Mouse (Mus musculus): Measurements from ENCODE around the gene Rnaseh2b. TPM values are rescaled to one million over a fixed set of nuclear protein-coding genes. Genes with fewer than 3 reads are reported as not detected.

The Rnaseh2b gene
- polyA plus RNA-seq, 1 experiment from 2014 or later, result 60.5 TPM

- Histone ChIP-seq H3K4me2 (ENCODE audit: low read depth, low read length) (no peak overlapping the region), H3K4me3 (ENCODE audit: low read length) (no peak overlapping the region), H3K9me3 (ENCODE audit: control insufficient read depth, low read length) (no peaks in the 10 kb centered on the region), H3K27me3 (ENCODE audit: control insufficient read depth, insufficient read depth, low read depth, low read length) (no peaks in the 10 kb centered on the region), H3K36me3 (ENCODE audit: control insufficient read depth, insufficient read depth, low read length) (no peaks in the 10 kb centered on the region; the same call in none of the 2 replicates), H3K27ac (ENCODE audit: low read length) (peak overlapping the region; percentile 5), H3K4me1 (replicated peaks; ENCODE audit: control insufficient read depth, insufficient read depth, low read length) (peaks cover 28% of the 10 kb centered on the region), H3K9ac (ENCODE audit: low read length) (no peak overlapping the region)
- WGBS, result 28% methylated on average over 6 of the region's 6 CpGs
- peak; percentile 46; the same call in 1 of the 2 replicates for ATAC-seq (ENCODE audit: low read depth)
Measured at GRCm38 (mm10) chr14:62370819-62371218, 78.4 kb downstream of the Rnaseh2b start.

DNA sequence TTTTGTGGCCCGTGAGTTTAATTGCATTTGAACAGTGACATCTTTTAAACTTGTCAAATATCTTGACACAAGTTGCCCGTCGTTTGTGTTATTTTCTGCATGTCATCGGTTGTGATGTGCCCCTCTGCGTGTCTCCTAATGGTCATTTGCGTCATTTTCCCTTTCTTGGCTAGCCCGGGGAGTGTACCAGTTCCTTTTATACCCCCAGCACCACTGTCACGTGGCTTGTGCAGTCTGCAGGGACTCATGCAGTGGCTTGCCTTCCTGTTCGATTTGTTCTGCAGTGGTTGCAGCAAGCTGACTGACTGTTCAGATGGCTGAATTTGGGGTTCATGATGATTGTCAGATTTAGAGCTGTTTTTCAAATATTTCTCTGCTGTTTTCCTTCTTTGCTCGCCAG lies 81.6 kb downstream of the Rnaseh2b start:
- peaks cover 2% of the 10 kb centered on the region for H3K36me3 ChIP-seq (ENCODE audit: control insufficient read depth, insufficient read depth, low read length)
- WGBS, result 47% methylated on average over 10 of the region's 10 CpGs
- no peak overlapping the region for H3K27ac ChIP-seq (ENCODE audit: low read length)
- ATAC-seq (ENCODE audit: low read depth), result no peak
- peaks cover 40% of the 10 kb centered on the region for H3K4me1 ChIP-seq (replicated peaks; ENCODE audit: control insufficient read depth, insufficient read depth, low read length)
- H3K9ac ChIP-seq (ENCODE audit: low read length), result no peak overlapping the region
- H3K9me3 ChIP-seq (ENCODE audit: control insufficient read depth, low read length), result no peaks in the 10 kb centered on the region
- no peaks in the 10 kb centered on the region for H3K27me3 ChIP-seq (ENCODE audit: control insufficient read depth, insufficient read depth, low read depth, low read length)
- no peak overlapping the region for H3K4me3 ChIP-seq (ENCODE audit: low read length)
- H3K4me2 ChIP-seq (ENCODE audit: low read depth, low read length), result no peak overlapping the region

GRCm38 (mm10) chr14:62375694-62376093 lies 83.3 kb downstream of the Rnaseh2b start:
- peak; percentile 84 for ATAC-seq (ENCODE audit: low read depth)
- H3K36me3 ChIP-seq (ENCODE audit: control insufficient read depth, insufficient read depth, low read length), result peaks cover 2% of the 10 kb centered on the region
- peaks cover 35% of the 10 kb centered on the region for H3K4me1 ChIP-seq (replicated peaks; ENCODE audit: control insufficient read depth, insufficient read depth, low read length)
- peak overlapping the region; percentile 85 for H3K27ac ChIP-seq (ENCODE audit: low read length)
- H3K27me3 ChIP-seq (ENCODE audit: control insufficient read depth, insufficient read depth, low read depth, low read length), result no peaks in the 10 kb centered on the region
- no peak overlapping the region for H3K9ac ChIP-seq (ENCODE audit: low read length)
- no peak overlapping the region for H3K4me3 ChIP-seq (ENCODE audit: low read length)
- no peak overlapping the region for H3K4me2 ChIP-seq (ENCODE audit: low read depth, low read length)
- H3K9me3 ChIP-seq (ENCODE audit: control insufficient read depth, low read length), result no peaks in the 10 kb centered on the region

DNA sequence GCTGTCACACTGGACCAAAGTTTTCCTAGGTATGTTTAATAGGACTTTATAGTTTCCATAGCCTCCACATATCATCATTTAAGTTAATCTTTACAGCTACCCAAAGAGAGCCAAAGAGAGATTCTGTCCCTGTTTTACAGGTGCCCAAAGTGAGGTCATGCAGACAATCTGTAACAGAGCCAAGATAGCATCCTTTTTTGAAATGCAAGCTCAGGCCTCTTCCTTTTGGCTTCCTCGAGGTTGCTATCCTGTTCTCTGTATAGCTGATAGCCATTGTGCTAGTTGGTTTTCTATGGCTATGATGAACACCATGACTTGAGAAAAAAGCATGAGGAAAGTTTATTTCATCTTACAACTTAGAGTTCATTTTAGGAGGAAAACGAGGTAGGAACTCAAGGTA lies 83.7 kb downstream of the Rnaseh2b start:
- Histone ChIP-seq H3K9me3 (ENCODE audit: control insufficient read depth, low read length) (no peaks in the 10 kb centered on the region), H3K4me3 (ENCODE audit: low read length) (no peak overlapping the region), H3K4me1 (replicated peaks; ENCODE audit: control insufficient read depth, insufficient read depth, low read length) (peaks cover 31% of the 10 kb centered on the region), H3K36me3 (ENCODE audit: control insufficient read depth, insufficient read depth, low read length) (peaks cover 2% of the 10 kb centered on the region), H3K27ac (ENCODE audit: low read length) (peak overlapping the region; percentile 85), H3K27me3 (ENCODE audit: control insufficient read depth, insufficient read depth, low read depth, low read length) (no peaks in the 10 kb centered on the region), H3K9ac (ENCODE audit: low read length) (no peak overlapping the region), H3K4me2 (ENCODE audit: low read depth, low read length) (no peak overlapping the region)
- 65% methylated on average over 2 of the region's 2 CpGs for WGBS
- ATAC-seq (ENCODE audit: low read depth), result no peak

- Histone ChIP-seq H3K4me2 (ENCODE audit: low read depth, low read length) (no peak overlapping the region), H3K9ac (ENCODE audit: low read length) (no peak overlapping the region), H3K4me1 (replicated peaks; ENCODE audit: control insufficient read depth, insufficient read depth, low read length) (peaks cover 23% of the 10 kb centered on the region), H3K27ac (ENCODE audit: low read length) (no peak overlapping the region), H3K36me3 (ENCODE audit: control insufficient read depth, insufficient read depth, low read length) (0 out of 2 replicates have a peak, but pooled peaks cover 2% of the 10 kb centered on the region), H3K4me3 (ENCODE audit: low read length) (no peak overlapping the region), H3K9me3 (ENCODE audit: control insufficient read depth, low read length) (no peaks in the 10 kb centered on the region), H3K27me3 (ENCODE audit: control insufficient read depth, insufficient read depth, low read depth, low read length) (no peaks in the 10 kb centered on the region)
- WGBS, result 85% methylated on average over 2 of the region's 2 CpGs
- ATAC-seq (ENCODE audit: low read depth), result no peak
Measured at GRCm38 (mm10) chr14:62379391-62379790, 87.0 kb downstream of the Rnaseh2b start.

- no peak overlapping the region for H3K4me3 ChIP-seq (ENCODE audit: low read length)
Measured at GRCm38 (mm10) chr14:62380606-62381005, 88.2 kb downstream of the Rnaseh2b start.

GRCm38 (mm10) chr14:62383109-62383508 lies 90.7 kb downstream of the Rnaseh2b start:
- Histone ChIP-seq H3K36me3 (ENCODE audit: control insufficient read depth, insufficient read depth, low read length) (no peaks in the 10 kb centered on the region), H3K9ac (ENCODE audit: low read length) (no peak overlapping the region), H3K27me3 (ENCODE audit: control insufficient read depth, insufficient read depth, low read depth, low read length) (no peaks in the 10 kb centered on the region), H3K4me2 (ENCODE audit: low read depth, low read length) (no peak overlapping the region), H3K4me3 (ENCODE audit: low read length) (no peak overlapping the region), H3K4me1 (replicated peaks; ENCODE audit: control insufficient read depth, insufficient read depth, low read length) (peaks cover 1% of the 10 kb centered on the region), H3K9me3 (ENCODE audit: control insufficient read depth, low read length) (no peaks in the 10 kb centered on the region), H3K27ac (ENCODE audit: low read length) (no peak overlapping the region)
- no peak for ATAC-seq (ENCODE audit: low read depth)
- WGBS, result 84% methylated on average over 3 of the region's 3 CpGs

More at GRCm38 (mm10) chr14:62380606-62381005, 88.2 kb downstream of the Rnaseh2b start:
- Histone ChIP-seq H3K27ac (ENCODE audit: low read length) (no peak overlapping the region), H3K9ac (ENCODE audit: low read length) (no peak overlapping the region), H3K4me1 (replicated peaks; ENCODE audit: control insufficient read depth, insufficient read depth, low read length) (peaks cover 15% of the 10 kb centered on the region), H3K4me2 (ENCODE audit: low read depth, low read length) (no peak overlapping the region), H3K36me3 (ENCODE audit: control insufficient read depth, insufficient read depth, low read length) (0 out of 2 replicates have a peak, but pooled peaks cover 2% of the 10 kb centered on the region), H3K27me3 (ENCODE audit: control insufficient read depth, insufficient read depth, low read depth, low read length) (no peaks in the 10 kb centered on the region), H3K9me3 (ENCODE audit: control insufficient read depth, low read length) (no peaks in the 10 kb centered on the region)
- 76% methylated on average over 6 of the region's 6 CpGs for WGBS
- ATAC-seq (ENCODE audit: low read depth), result no peak

DNA sequence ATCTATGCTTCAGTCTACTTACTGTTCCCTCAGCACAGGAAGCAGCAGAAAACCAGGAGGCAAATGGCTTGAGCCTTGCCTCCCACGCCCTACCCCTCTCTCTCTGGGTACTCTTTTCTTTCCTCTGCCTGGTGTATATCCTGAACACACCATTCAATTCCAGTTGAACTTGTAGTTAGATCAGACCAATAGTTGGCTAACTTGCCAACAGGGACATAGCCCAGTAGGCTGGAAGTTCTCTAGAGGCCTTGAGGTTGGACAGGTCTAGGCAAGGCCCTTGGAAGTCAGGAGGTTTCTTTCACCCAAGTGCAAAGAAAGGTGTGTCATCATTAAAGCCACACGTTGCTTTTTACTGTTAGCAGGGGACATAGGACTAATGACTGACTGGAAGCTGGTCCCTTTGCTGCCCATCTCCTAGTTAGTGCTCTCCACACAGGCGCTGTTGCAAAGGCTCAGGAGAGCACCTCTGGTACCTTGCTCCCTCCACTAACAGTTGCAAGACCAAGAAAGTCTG lies 91.5 kb downstream of the Rnaseh2b start:
- Histone ChIP-seq H3K4me3 (ENCODE audit: low read length) (no peak overlapping the region), H3K36me3 (ENCODE audit: control insufficient read depth, insufficient read depth, low read length) (no peaks in the 10 kb centered on the region), H3K27ac (ENCODE audit: low read length) (no peak overlapping the region), H3K4me1 (replicated peaks; ENCODE audit: control insufficient read depth, insufficient read depth, low read length) (no peaks in the 10 kb centered on the region), H3K27me3 (ENCODE audit: control insufficient read depth, insufficient read depth, low read depth, low read length) (no peaks in the 10 kb centered on the region), H3K9me3 (ENCODE audit: control insufficient read depth, low read length) (no peaks in the 10 kb centered on the region), H3K4me2 (ENCODE audit: low read depth, low read length) (no peak overlapping the region), H3K9ac (ENCODE audit: low read length) (no peak overlapping the region)
- WGBS, result 93% methylated on average over 3 of the region's 3 CpGs
- ATAC-seq (ENCODE audit: low read depth), result no peak

- ATAC-seq (ENCODE audit: low read depth), result no peak; the same call in 1 of the 2 replicates
- no peak overlapping the region for H3K27ac ChIP-seq (ENCODE audit: low read length)
Measured at GRCm38 (mm10) chr14:62389064-62389728, 96.8 kb downstream of the Rnaseh2b start.

More at GRCm38 (mm10) chr14:62389064-62389728, 96.8 kb downstream of the Rnaseh2b start:
- 61% methylated on average over 6 of the region's 6 CpGs for WGBS
- Histone ChIP-seq H3K27me3 (ENCODE audit: control insufficient read depth, insufficient read depth, low read depth, low read length) (no peaks in the 10 kb centered on the region), H3K36me3 (ENCODE audit: control insufficient read depth, insufficient read depth, low read length) (no peaks in the 10 kb centered on the region), H3K9me3 (ENCODE audit: control insufficient read depth, low read length) (no peaks in the 10 kb centered on the region), H3K9ac (ENCODE audit: low read length) (no peak overlapping the region), H3K4me1 (replicated peaks; ENCODE audit: control insufficient read depth, insufficient read depth, low read length) (peaks cover 5% of the 10 kb centered on the region), H3K4me3 (ENCODE audit: low read length) (no peak overlapping the region), H3K4me2 (ENCODE audit: low read depth, low read length) (no peak overlapping the region; the same call in 1 of the 2 replicates)

Measured in lung, embryonic 16.5 days (tissue).